Mouse (Mus musculus) midbrain, postnatal 0 days (tissue): ENCODE results near the gene Chac1. TPM values are rescaled to one million over a fixed set of nuclear protein-coding genes. Genes with fewer than 3 reads are reported as not detected.

Experiments
- ATAC-seq: fragments of 200-750 bp; cut with Nextera tagmentation; 2 replicates; pipeline ENCODE4 v1.8.0; 2017; ENCODE audit warnings: moderate number of reproducible peaks, mild to moderate bottlenecking, moderate TSS enrichment, moderate library complexity; ENCODE audit not compliant: low FRiP score
- DNase-seq: peaks from one replicate; pipeline ENCODE4 v3.0.0-alpha.2; 2015; ENCODE audit warnings: low spot score
- H3K27ac ChIP-seq: fragments of 300-500 bp; sonication (generic); 2 replicates; pipeline ENCODE4 v1.5.1; 2014; ENCODE audit warnings: low read depth, mild to moderate bottlenecking, low read length, mixed read lengths
- H3K27me3 ChIP-seq: fragments of 300-500 bp; sonication (generic); 2 replicates; pipeline ENCODE4 v1.6.1; 2014; ENCODE audit warnings: low read length, control low read depth, mixed read lengths; ENCODE audit not compliant: insufficient read depth
- H3K36me3 ChIP-seq: fragments of 300-500 bp; sonication (generic); 2 replicates; pipeline ENCODE4 v1.6.1; 2014; ENCODE audit warnings: low read length, control low read depth, mixed read lengths; ENCODE audit not compliant: insufficient read depth
- H3K4me1 ChIP-seq: fragments of 300-500 bp; sonication (generic); 2 replicates; pipeline ENCODE4 v1.6.1; 2014; ENCODE audit warnings: mild to moderate bottlenecking, control low read depth, antibody characterized with exemption, low read length, mixed read lengths; ENCODE audit not compliant: insufficient read depth
- H3K4me2 ChIP-seq: fragments of 300-500 bp; sonication (generic); 2 replicates; pipeline ENCODE4 v1.6.1; 2014; ENCODE audit warnings: low read depth, mild to moderate bottlenecking, low read length, mixed read lengths; ENCODE audit not compliant: poor library complexity, severe bottlenecking
- H3K4me3 ChIP-seq: fragments of 300-500 bp; sonication (generic); 2 replicates; pipeline ENCODE4 v1.5.1; 2014; ENCODE audit warnings: low read depth, mild to moderate bottlenecking, low read length, moderate library complexity
- H3K9ac ChIP-seq: fragments of 300-500 bp; sonication (generic); replicated peaks from 2 replicates; pipeline ENCODE4 v1.6.1; 2014; ENCODE audit warnings: mild to moderate bottlenecking, low read length, moderate library complexity, mixed read lengths; ENCODE audit not compliant: poor library complexity, severe bottlenecking
- H3K9me3 ChIP-seq: fragments of 300-500 bp; sonication (generic); 2 replicates; pipeline ENCODE4 v1.6.1; 2016; ENCODE audit warnings: low read length, control low read depth
- CTCF ChIP-seq: IDR thresholded peaks from 2 replicates; pipeline ENCODE4 v1.5.1; 2016; ENCODE audit warnings: antibody characterized with exemption, mild to moderate bottlenecking
- WGBS: fragments of 180-500 bp; shearing (Covaris S2); extraction: QIAGEN DNeasy Blood & Tissue Kit; methylation state at CpG from one replicate; pipeline ENCODE4 v1.1.7; 2014; 5-methylcytosine and 5-hydroxymethylcytosine counted together
- polyA plus RNA-seq: library from polyadenylated mRNA; unstranded; fragments of >200 nt; fragmentation: Nextera tagmentation; extraction: Ambion mirVana; gene quantifications from 2 replicates; pipeline ENCODE4 v1.2.1, GENCODE M21; 2015
- total RNA-seq: library from RNA; depleted of rRNA; stranded (reverse); fragments of >200 nt; gene quantifications from 2 replicates; pipeline ENCODE4 v1.2.3, GENCODE M21; 2014

Gene Chac1
- total and polyA plus RNA-seq, 2 experiments from 2014 or later: 10.2 to 18.7 TPM

DNA sequence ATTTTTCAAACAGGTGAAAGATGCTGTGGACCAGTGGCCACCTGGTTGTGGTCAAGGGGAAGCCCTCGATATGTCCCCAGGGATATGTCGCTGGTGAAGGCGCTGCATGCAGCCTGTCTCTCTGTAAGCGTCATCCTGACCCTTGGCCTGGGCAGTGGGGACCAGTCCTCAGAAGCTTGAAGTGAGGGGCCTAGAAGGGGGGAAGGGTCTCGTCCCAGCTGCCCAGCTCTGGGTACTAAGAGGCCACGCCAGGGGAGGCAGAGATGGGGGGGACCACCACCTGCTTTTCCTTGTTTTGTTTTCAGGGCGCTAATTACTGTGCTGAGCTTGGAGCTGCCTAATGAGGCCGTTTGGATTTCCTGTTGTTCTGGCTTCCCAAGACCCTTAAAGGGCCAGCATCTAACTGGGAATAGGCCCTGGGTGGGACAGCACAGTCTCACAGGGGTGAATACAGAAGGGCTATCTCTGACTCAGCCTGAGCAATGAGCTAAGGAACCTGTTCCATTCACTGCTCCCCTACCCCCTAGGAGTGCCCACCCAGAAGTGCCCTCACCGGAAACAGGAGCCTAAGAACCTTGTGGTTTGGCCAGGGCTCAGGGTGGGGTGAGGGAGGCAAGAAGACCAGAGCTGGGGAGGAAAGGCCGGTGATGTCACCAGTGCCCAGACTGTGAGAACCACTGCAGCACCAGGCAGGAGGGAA is 37.1 kb upstream of the Chac1 start:
- WGBS: 37% methylated on average over 10 of the region's 10 CpGs
- H3K4me3 ChIP-seq: no peak overlapping the region
- no peaks in the 10 kb centered on the region for H3K36me3 ChIP-seq
- DNase-seq (no peak), ATAC-seq (no peak)
- no peak overlapping the region for H3K9ac ChIP-seq
- H3K4me1 ChIP-seq: no peaks in the 10 kb centered on the region
- peaks cover 27% of the 10 kb centered on the region for H3K27me3 ChIP-seq
- H3K9me3 ChIP-seq: no peaks in the 10 kb centered on the region
- TF ChIP-seq CTCF: no peak
- no peak overlapping the region for H3K4me2 ChIP-seq
- no peak overlapping the region for H3K27ac ChIP-seq

DNA sequence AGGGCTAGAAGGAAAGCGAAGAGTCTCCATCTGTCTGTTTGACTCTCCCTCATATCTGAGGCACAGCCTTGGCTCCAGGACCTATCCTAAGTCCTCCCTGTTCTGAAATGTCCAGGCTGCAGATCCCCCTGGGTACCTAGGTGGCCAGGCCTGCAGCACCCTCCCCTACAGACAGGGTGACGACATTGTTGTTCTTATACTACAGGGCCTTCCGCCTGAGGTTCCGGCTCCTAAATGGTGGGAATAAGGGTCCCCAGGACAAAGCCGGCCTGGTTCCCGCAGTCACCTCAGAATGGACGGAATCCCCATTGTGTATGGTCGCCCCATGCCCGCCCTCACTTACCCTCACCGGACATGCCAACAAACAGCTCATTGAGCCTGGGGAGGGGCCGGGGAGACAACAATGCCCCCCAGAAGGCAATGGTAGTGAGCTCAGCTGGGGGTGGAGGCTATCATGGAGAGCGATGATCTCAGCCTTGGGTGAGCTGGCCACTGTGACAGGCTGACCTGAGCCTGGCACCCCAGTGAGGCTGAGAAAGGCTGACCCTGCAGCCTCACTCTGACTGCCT is 36.2 kb upstream of the Chac1 start:
- WGBS: 61% methylated on average over 12 of the region's 12 CpGs
- no peak for TF ChIP-seq CTCF
- ATAC-seq (no peak), DNase-seq (no peak)
- H3K36me3 ChIP-seq: no peaks in the 10 kb centered on the region
- H3K9me3 ChIP-seq: no peaks in the 10 kb centered on the region
- H3K4me1 ChIP-seq: no peaks in the 10 kb centered on the region
- H3K27me3 ChIP-seq: peaks cover 27% of the 10 kb centered on the region
- H3K9ac ChIP-seq: no peak overlapping the region
- no peak overlapping the region for H3K4me3 ChIP-seq
- no peak overlapping the region for H3K4me2 ChIP-seq
- H3K27ac ChIP-seq: no peak overlapping the region

DNA sequence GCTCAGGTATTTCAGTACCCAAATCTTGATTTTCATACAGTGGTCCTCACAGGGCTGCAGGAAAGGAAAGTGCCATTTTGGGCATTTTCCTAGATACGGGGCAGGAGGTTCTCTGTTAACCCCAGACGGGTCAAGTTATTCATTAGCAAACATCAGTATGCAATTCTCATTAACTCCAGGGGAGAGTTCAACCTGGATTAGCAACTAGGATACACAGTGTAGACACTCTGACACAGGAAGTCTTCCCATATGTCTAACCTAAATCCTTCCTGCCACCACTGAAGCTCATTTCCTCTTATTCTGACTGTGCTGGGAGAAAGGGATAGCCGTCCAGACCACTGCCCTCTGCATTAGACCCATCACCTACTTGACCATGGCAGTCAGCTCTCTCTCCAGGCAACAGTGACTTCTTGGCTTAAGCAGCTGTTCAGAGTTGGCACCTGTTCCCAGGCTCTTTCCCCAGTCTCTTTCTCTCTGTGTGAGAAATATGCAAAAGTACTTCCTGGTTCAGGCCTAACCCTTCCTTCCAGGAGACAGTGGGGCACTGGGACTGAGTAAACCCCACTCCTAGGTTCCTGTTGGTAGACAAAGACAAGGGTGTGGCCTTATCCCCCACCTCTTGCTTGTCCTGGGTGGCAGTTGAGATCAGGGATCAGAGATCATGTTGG is 32.9 kb upstream of the Chac1 start:
- 74% methylated on average over 3 of the region's 3 CpGs for WGBS
- no peak for ATAC-seq

DNA sequence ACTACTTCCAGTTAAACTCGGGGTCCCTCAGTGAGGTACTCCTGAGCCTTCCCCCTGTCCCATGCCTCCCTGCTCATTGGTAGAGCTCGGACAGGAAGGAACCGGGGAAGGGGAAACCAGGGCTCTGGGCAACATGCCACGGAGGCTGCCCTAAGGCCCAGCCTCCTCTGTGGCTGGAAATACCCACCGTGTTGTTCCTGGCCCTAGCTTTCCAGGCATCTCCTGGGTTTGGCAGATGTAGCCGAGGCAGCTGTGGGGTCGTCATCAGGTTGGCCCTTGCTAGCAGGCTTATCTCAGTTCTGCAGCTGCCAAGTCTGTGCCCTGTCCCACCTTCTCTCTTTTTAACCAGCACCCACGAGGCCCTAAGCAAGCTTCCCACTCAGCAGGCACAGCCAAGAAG is 30.5 kb upstream of the Chac1 start:
- H3K36me3 ChIP-seq: no peaks in the 10 kb centered on the region
- H3K4me2 ChIP-seq: no peak overlapping the region
- ATAC-seq (no peak), DNase-seq (no peak)
- H3K27me3 ChIP-seq: peaks cover 62% of the 10 kb centered on the region
- no peak overlapping the region for H3K4me3 ChIP-seq
- 65% methylated on average over 8 of the region's 8 CpGs for WGBS
- no peak overlapping the region for H3K27ac ChIP-seq
- TF ChIP-seq CTCF: no peak
- H3K9ac ChIP-seq: no peak overlapping the region
- peaks cover 18% of the 10 kb centered on the region for H3K4me1 ChIP-seq
- H3K9me3 ChIP-seq: no peaks in the 10 kb centered on the region

More for the DNA sequence above, 32.9 kb upstream of the Chac1 start:
- Histone ChIP-seq H3K9me3 (no peaks in the 10 kb centered on the region), H3K27ac (no peak overlapping the region), H3K4me2 (no peak overlapping the region), H3K27me3 (peaks cover 55% of the 10 kb centered on the region), H3K4me3 (no peak overlapping the region), H3K9ac (no peak overlapping the region), H3K4me1 (peaks cover 8% of the 10 kb centered on the region), H3K36me3 (no peaks in the 10 kb centered on the region)
- no peak for TF ChIP-seq CTCF
- DNase-seq: no peak

DNA sequence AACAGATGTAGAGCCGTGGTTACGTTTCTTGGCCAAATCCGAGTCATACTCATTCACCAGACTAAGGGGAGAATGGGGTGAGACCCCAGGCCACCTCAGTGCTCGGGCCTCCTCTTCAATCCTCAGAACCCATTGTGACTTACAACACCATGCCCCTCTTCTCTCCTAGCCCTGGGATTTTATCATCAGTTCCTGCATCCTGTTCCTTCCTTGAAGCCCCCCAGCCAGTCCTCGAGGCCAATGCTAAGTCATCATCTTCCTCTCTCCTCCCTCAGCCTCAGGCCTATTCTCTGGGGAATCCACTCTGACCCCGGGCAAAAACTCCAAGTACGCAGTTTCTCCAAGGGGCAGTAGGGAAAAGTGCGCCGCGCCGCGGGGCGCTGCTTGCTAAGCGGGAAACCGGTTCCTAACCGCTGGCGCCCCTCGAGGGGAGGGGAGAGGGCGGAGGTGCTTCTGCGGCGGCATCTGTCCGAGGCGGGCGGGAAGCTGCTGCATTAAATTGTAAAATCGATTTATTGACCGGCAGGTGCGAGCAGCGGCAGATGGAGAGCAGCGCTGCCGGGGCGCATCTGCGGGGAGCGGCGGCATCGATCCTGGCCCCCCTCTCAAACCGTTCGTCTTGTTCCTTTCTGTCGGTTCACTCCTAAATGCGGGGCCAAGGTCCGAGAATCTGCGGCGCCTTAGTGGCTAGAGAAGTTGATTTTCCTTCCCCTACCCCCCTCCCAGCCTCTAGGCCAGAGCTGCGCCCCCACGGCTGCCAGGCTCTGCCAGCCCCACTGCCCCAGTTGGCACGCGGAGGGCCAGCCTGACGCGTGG is 29.1 kb upstream of the Chac1 start:
- Histone ChIP-seq H3K27ac (no peak overlapping the region), H3K9ac (0 out of 2 replicates have a peak overlapping the region, but pooled peaks have one; percentile 8), H3K27me3 (peaks cover 59% of the 10 kb centered on the region), H3K36me3 (no peaks in the 10 kb centered on the region), H3K9me3 (no peaks in the 10 kb centered on the region), H3K4me1 (peaks cover 19% of the 10 kb centered on the region), H3K4me2 (peak overlapping the region; percentile 72), H3K4me3 (peak overlapping the region; percentile 36)
- no peak for TF ChIP-seq CTCF
- DNase-seq (no peak), ATAC-seq (peak; percentile 38; the same call in 1 of the 2 replicates)
- WGBS: 2% methylated on average over 48 of the region's 48 CpGs
